Mouse (Mus musculus) spleen, postnatal 14 days (tissue): ENCODE measurements around the gene Slc35f4.
A peak's percentile ranks its signal among the peaks of the same experiment; 100 is the strongest.

Experiments used
- DNase-seq, 2 experiments: peaks; one replicate each; pipeline ENCODE4 v3.0.0; 2021 to 2022; ENCODE audit warnings: low spot score in 2 of 2

Slc35f4 gene

GRCm38 (mm10) chr14:49525931-49526291, at the start of gene Slc35f4:
Slc35f4 (minus strand) TSS chr14:49526046.
- DNase-seq: no peak

GRCm38 (mm10) chr14:49568369-49568768, 42.5 kb upstream of the Slc35f4 start:
- no peak for DNase-seq

GRCm38 (mm10) chr14:49560706-49561105, 34.9 kb upstream of the Slc35f4 start:
- no peak for DNase-seq

GRCm38 (mm10) chr14:49540104-49540503, 14.3 kb upstream of the Slc35f4 start:
- no peak for DNase-seq

GRCm38 (mm10) chr14:49525176-49525930, 493 bp downstream of the Slc35f4 start:
- peak; percentile 6 to 9 for DNase-seq

- DNase-seq: no peak
Observed at GRCm38 (mm10) chr14:49524665-49525064, 1.2 kb downstream of the Slc35f4 start.

DNA sequence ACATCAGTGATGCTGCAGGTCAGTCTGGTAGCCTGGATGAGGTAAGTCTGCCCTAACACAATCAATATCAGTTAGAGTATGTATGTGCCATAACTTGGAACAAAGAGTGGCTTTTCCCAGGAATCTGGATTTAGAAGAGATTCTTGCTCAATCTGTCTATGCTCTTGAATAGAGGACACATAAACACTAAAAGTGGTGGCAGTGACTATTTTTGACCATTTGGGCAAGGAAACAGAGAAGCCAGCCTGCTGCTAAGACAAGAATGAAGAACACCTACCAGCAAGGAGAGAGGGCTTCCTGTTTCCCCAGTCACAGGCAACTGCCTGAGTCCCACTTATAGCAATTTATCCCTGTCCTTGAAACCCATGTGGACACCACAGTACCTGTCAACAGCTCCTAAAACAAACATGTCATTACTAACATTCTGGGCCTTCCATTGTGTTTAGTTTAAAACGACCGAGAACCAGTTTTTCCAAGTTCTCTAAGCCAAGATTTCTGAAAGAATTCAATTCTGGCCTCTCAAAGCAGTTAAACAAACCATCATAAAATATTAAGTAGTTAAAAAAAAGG, 10.7 kb downstream of the Slc35f4 start:
- no peak for DNase-seq

GRCm38 (mm10) chr14:49514137-49514536, 11.7 kb downstream of the Slc35f4 start:
- DNase-seq: no peak

DNA sequence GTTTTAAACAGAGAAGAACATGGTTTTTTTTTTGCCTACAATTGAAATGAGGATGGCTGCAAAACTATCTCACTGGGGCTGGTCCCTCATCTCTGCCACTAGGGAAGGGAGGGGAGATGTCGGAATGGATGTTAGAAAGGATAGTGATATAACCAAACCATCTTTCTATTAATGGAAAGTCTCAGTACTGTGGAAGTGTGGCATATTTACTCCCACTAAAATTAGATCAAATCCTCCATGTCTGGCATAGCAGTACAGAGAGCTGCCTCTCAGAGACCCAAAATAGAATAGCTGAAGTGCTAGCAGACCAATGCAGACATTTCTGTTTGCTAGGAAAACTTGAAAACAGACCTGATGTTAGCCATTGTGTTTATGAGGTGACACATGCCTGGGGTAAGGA, 30.7 kb downstream of the Slc35f4 start:
- DNase-seq: no peak

GRCm38 (mm10) chr14:49493793-49494192, 32.1 kb downstream of the Slc35f4 start:
- no peak for DNase-seq

- no peak for DNase-seq
Observed at GRCm38 (mm10) chr14:49492506-49492905, 33.3 kb downstream of the Slc35f4 start.

GRCm38 (mm10) chr14:49476602-49477001, 49.2 kb downstream of the Slc35f4 start:
- DNase-seq: no peak

DNA sequence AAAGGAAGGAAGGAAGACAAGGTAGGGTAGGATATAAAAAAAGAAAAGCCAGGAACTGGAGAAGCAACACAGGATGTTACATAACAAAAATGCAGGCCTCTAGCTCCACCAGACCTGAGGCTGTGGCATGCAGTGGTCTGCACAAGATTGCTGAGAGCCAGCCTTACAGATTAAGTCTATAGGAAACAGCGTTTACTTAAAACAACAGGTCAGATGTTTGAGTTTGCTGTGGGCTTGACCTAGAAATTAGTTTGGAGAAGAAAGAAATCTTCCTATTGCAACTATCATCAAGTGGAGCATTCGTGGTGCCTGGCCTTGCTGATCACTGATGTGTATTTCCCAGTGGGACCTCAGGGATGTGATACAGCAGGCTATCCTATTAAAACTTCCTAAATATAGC, 64.1 kb downstream of the Slc35f4 start:
- DNase-seq: no peak

DNA sequence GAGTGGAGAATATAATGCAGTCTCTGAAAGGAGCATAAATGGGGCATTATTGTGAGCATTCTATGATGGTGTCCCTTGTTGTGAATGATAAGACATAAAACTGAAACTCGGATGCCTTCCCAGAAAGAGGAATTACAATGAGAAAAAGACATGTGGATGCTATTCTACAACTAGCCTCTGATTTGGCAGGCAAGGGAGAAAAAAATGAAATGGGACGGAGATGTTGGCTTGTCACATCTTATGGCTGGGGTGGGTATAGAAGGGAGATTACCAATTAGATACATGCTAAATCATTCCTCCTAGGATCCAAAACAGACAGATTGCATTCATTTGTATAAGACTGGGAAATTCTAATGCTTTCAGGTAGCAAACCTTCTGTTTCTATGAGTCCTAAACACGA, 65.0 kb downstream of the Slc35f4 start:
- DNase-seq: no peak

DNA sequence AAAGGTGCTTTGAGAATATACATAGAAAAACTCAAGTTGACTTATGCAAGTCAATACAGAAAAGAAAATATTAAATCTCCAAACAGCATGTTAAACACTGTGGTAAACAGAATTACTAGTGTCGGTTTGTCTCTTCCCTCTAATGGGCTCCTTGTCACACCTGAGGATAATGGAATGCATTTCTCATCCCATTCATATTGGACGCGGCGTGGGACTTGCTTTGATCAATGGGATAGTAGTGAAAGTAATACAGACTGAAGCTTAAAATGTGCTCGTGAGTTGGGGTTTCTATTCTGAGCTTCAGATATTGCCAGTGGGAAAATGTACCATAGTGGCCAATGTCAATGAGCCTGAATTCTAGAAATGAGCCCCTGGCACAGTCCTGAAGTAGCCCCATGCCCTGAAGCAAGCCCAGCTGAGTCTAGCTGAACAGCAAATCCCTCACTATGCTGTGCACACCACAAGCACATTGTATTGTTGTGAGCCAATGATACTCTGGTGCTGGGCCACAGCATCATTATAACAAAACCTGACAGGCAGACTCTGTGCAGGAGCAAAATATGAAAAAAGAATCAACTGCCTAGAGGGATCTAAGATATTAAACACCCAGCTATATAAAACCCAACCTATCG, 71.4 kb downstream of the Slc35f4 start:
- no peak for DNase-seq

DNA sequence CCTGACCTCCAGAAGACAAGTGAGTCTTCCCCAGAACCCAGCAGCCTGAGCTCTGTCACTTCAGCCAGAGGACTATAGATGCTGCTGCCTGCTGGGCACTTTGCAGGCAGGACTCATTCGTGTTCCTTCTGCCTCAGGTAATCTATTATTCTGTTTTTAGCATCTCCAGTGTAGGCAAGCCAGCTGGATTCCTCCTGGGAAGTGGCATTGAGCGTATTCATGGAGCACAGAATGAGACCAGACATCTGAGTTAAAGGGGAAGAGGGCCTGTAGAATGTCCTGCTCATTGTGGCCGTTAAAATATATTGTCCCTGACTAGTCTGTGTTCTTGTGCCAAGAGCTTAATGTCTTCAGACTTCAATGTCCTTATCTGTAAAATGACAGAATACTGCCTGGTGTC, 72.1 kb downstream of the Slc35f4 start:
- no peak for DNase-seq

DNA sequence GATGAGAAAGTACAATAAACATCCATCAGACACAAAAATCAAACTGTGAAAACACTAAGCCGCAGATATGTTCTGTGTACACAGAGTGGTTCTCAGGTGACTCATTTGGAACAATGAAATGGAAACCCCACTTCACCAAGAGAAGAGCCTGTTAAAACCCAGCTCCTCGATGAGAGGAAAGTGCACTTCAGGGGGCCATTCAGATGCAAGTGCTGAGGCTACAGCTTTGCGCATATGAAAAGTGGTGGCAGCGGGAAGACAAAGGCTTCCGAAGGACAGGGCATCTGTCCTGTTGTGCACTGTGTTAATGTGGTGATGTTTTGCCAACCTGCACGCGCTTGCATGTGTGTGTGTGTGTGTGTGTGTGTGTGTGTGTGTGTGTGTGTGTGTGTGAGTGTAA, 78.2 kb downstream of the Slc35f4 start:
- no peak for DNase-seq

DNA sequence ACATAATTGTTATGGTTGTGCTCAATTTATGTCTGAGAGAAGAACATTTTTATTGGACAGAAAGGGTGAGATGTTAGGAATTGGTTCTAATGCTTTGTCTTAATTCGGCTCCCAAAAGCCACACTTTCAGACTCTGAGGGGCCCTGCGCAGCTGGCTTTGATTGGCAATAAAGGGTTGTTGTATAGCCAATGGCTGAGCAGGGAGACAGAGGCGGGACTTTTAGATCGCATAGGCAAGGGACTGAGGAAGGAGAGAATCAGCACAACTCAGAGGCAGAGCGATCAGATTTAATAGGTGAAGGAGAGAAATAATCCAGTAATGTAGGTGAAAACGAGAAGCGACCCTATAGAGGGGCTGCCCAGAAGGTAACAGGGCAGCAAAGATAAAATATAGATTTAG, 79.4 kb downstream of the Slc35f4 start:
- no peak for DNase-seq

DNA sequence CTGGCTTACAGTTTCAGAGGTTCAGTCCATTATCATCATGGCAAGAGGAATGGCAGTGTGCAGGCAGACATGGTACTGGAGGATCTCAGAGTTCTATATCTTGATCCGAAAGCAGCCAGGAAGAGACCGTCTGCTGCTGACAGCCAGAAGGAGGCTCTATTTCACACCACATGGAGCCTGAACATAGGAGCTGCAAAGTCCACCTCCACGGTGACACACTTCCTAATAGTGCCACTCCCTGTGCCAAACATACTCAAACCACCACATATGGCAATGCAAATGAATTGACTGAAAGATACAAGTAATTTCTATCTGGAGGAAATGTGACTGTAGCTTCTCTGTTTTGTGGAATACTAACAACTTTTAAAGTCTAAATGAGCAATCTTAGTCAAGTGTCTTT, 89.0 kb downstream of the Slc35f4 start:
- no peak for DNase-seq

DNA sequence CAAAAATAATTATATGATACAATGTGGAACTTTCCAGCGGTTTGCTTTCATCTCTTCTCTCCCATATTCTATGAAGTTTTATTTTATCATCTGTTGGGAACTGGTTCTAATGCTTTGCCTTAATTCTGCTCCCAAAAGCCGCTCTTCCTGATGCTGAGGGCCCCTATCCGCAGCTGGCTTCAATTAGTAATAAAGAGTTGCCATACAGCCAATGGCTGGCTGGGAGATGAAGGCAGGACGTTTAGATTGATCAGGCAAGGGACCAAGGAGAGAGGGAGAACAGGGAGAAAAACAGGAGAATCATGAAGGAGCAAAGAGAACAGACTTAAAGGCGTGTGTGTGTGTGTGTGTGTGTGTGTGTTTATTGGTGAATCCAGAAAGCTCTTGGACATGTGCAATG, 94.0 kb downstream of the Slc35f4 start:
- DNase-seq: no peak

- no peak for DNase-seq
Observed at GRCm38 (mm10) chr14:49392482-49392881, 133.4 kb downstream of the Slc35f4 start.

DNA sequence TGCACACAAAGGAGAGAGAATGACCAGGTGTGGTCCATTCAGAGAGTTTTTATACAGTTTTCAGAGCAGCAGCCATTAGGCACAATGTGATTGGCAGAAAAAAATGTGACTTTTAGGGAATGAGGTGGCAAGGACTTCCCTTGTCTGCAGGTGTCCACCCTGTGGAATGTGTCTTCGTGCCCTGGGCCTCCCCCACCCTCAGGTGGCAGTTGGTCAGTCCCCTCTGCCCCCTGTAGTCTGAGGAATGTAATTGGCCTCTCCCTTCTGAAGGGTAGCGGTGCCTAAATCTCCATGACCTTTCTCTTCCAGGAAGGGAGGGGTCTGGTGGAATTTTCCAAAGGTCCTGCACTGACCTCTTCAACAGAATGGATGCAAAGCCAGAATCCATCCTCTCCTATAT, 163.7 kb downstream of the Slc35f4 start:
- no peak for DNase-seq

DNA sequence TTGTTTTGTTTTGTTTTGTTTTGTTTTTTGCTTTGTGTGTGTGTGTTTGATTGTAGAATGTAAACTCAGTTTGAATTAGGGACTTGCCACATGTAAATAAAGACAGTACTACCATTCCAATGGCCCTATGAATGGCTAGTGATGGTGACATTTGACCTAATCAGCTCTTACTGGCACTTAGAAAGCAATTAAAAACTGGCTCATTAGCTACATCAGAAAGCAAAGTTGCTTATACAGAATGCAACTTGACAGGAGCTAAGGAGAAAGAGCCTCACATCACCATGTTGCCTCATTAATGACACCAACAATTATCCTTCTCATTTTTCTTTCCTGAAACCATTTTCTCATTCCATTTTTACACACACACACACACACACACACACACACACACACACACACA, 170.3 kb downstream of the Slc35f4 start:
- no peak for DNase-seq
